Mouse (Mus musculus): ENCODE measurements at regions not wholly inside any gene's neighbourhood (a gene's known extent, or its start where the extent isn't known, plus 50 kb on each side); places are given as distances from the start of the nearest gene placed in this dataset.

- no peak for TF ChIP-seq ZC3H11A (IDR thresholded peaks at IDR 0.05; ENCODE audit: borderline replicate concordance, low read depth, low read length)
- no peak for TF ChIP-seq MAFK (IDR thresholded peaks at IDR 0.05; ENCODE audit: insufficient read depth, low read depth, low read length)
- TF ChIP-seq CHD2 (IDR thresholded peaks at IDR 0.05; ENCODE audit: low read depth, low read length): no peak
- TF ChIP-seq ZNF384 (IDR thresholded peaks at IDR 0.05; ENCODE audit: low read depth, low read length): no peak
- TF ChIP-seq HCFC1 (IDR thresholded peaks at IDR 0.05; ENCODE audit: borderline replicate concordance, insufficient read depth, low read length): no peak
- in situ Hi-C loops (cut with MboI; ENCODE audit: low sequenced_read_pairs in 2 of 2, unreplicated experiment in 2 of 2): no loop called here
- Histone ChIP-seq H3K9ac (ENCODE audit: insufficient read depth, low read depth, low read length, poor library complexity, severe bottlenecking) (no peak overlapping the region), H3K9me3 (ENCODE audit: control insufficient read depth, insufficient read depth, low read depth, low read length) (no peaks in the 10 kb centered on the region), H3K36me3 (ENCODE audit: control insufficient read depth, insufficient read depth, low read length, poor library complexity, severe bottlenecking) (no peaks in the 10 kb centered on the region), H3K4me1 (ENCODE audit: control insufficient read depth in 2 of 2, insufficient read depth in 2 of 2, low read length in 2 of 2, poor library complexity in 1 of 2) (no peaks in the 10 kb centered on the region), H3K27ac (ENCODE audit: insufficient read depth, low read depth, low read length, poor library complexity, severe bottlenecking) (no peak overlapping the region), H3K4me3 (ENCODE audit: insufficient read depth in 1 of 2, low read depth in 1 of 2, low read length in 2 of 2, poor library complexity in 1 of 2, severe bottlenecking in 1 of 2) (0 out of 4 replicates have a peak overlapping the region, but pooled peaks of 1 of the 2 experiments have one; percentile 12)
- DNase-seq (ENCODE audit: low read depth, low spot score): no peak
Observed at GRCm38 (mm10) chr7:130073890-130074819, 446.0 kb downstream of the Ate1 start.

GRCm38 (mm10) chr7:130082662-130083061 is 437.5 kb downstream of the Ate1 start:
- no peaks in the 10 kb centered on the region for H3K4me1 ChIP-seq (ENCODE audit: control insufficient read depth in 2 of 2, insufficient read depth in 2 of 2, low read length in 2 of 2, poor library complexity in 1 of 2)
- no peak for TF ChIP-seq CHD2 (IDR thresholded peaks at IDR 0.05; ENCODE audit: low read depth, low read length)
- no peak for TF ChIP-seq ZNF384 (IDR thresholded peaks at IDR 0.05; ENCODE audit: low read depth, low read length)
- TF ChIP-seq HCFC1 (IDR thresholded peaks at IDR 0.05; ENCODE audit: borderline replicate concordance, insufficient read depth, low read length): no peak
- no peak for TF ChIP-seq MAFK (IDR thresholded peaks at IDR 0.05; ENCODE audit: insufficient read depth, low read depth, low read length)
- TF ChIP-seq ZC3H11A (IDR thresholded peaks at IDR 0.05; ENCODE audit: borderline replicate concordance, low read depth, low read length): no peak
- no peaks in the 10 kb centered on the region for H3K9me3 ChIP-seq (ENCODE audit: control insufficient read depth, insufficient read depth, low read depth, low read length)
- no peaks in the 10 kb centered on the region for H3K36me3 ChIP-seq (ENCODE audit: control insufficient read depth, insufficient read depth, low read length, poor library complexity, severe bottlenecking)
- no peak overlapping the region for H3K9ac ChIP-seq (ENCODE audit: insufficient read depth, low read depth, low read length, poor library complexity, severe bottlenecking)
- in situ Hi-C loops (cut with MboI; ENCODE audit: low sequenced_read_pairs in 2 of 2, unreplicated experiment in 2 of 2): no loop called here
- DNase-seq (ENCODE audit: low read depth, low spot score): no peak
- H3K4me3 ChIP-seq (ENCODE audit: insufficient read depth in 1 of 2, low read depth in 1 of 2, low read length in 2 of 2, poor library complexity in 1 of 2, severe bottlenecking in 1 of 2): no peak overlapping the region
- no peak overlapping the region for H3K27ac ChIP-seq (ENCODE audit: insufficient read depth, low read depth, low read length, poor library complexity, severe bottlenecking)

GRCm38 (mm10) chr7:130085706-130086105 is 434.5 kb downstream of the Ate1 start:
- no peaks in the 10 kb centered on the region for H3K4me1 ChIP-seq (ENCODE audit: control insufficient read depth in 2 of 2, insufficient read depth in 2 of 2, low read length in 2 of 2, poor library complexity in 1 of 2)
- DNase-seq (ENCODE audit: low read depth, low spot score): no peak
- no peak overlapping the region for H3K4me3 ChIP-seq (ENCODE audit: insufficient read depth in 1 of 2, low read depth in 1 of 2, low read length in 2 of 2, poor library complexity in 1 of 2, severe bottlenecking in 1 of 2)
- H3K36me3 ChIP-seq (ENCODE audit: control insufficient read depth, insufficient read depth, low read length, poor library complexity, severe bottlenecking): no peaks in the 10 kb centered on the region
- no peaks in the 10 kb centered on the region for H3K9me3 ChIP-seq (ENCODE audit: control insufficient read depth, insufficient read depth, low read depth, low read length)
- no peak overlapping the region for H3K27ac ChIP-seq (ENCODE audit: insufficient read depth, low read depth, low read length, poor library complexity, severe bottlenecking)
- TF ChIP-seq HCFC1 (IDR thresholded peaks at IDR 0.05; ENCODE audit: borderline replicate concordance, insufficient read depth, low read length) (no peak), CHD2 (IDR thresholded peaks at IDR 0.05; ENCODE audit: low read depth, low read length) (no peak), ZC3H11A (IDR thresholded peaks at IDR 0.05; ENCODE audit: borderline replicate concordance, low read depth, low read length) (no peak), MAFK (IDR thresholded peaks at IDR 0.05; ENCODE audit: insufficient read depth, low read depth, low read length) (no peak), ZNF384 (IDR thresholded peaks at IDR 0.05; ENCODE audit: low read depth, low read length) (no peak)
- in situ Hi-C loops (cut with MboI; ENCODE audit: low sequenced_read_pairs in 2 of 2, unreplicated experiment in 2 of 2): no loop called here
- no peak overlapping the region for H3K9ac ChIP-seq (ENCODE audit: insufficient read depth, low read depth, low read length, poor library complexity, severe bottlenecking)

- Histone ChIP-seq H3K4me3 (ENCODE audit: insufficient read depth in 1 of 2, low read depth in 1 of 2, low read length in 2 of 2, poor library complexity in 1 of 2, severe bottlenecking in 1 of 2) (no peak overlapping the region), H3K4me1 (ENCODE audit: control insufficient read depth in 2 of 2, insufficient read depth in 2 of 2, low read length in 2 of 2, poor library complexity in 1 of 2) (no peaks in the 10 kb centered on the region), H3K36me3 (ENCODE audit: control insufficient read depth, insufficient read depth, low read length, poor library complexity, severe bottlenecking) (no peaks in the 10 kb centered on the region), H3K9me3 (ENCODE audit: control insufficient read depth, insufficient read depth, low read depth, low read length) (no peaks in the 10 kb centered on the region; the same call in 1 of the 2 replicates), H3K27ac (ENCODE audit: insufficient read depth, low read depth, low read length, poor library complexity, severe bottlenecking) (no peak overlapping the region), H3K9ac (ENCODE audit: insufficient read depth, low read depth, low read length, poor library complexity, severe bottlenecking) (no peak overlapping the region)
- in situ Hi-C loops (cut with MboI; ENCODE audit: low sequenced_read_pairs in 2 of 2, unreplicated experiment in 2 of 2): no loop called here
- TF ChIP-seq ZC3H11A (IDR thresholded peaks at IDR 0.05; ENCODE audit: borderline replicate concordance, low read depth, low read length) (no peak), ZNF384 (IDR thresholded peaks at IDR 0.05; ENCODE audit: low read depth, low read length) (no peak), CHD2 (IDR thresholded peaks at IDR 0.05; ENCODE audit: low read depth, low read length) (no peak), HCFC1 (IDR thresholded peaks at IDR 0.05; ENCODE audit: borderline replicate concordance, insufficient read depth, low read length) (no peak), MAFK (IDR thresholded peaks at IDR 0.05; ENCODE audit: insufficient read depth, low read depth, low read length) (no peak)
- DNase-seq (ENCODE audit: low read depth, low spot score): no peak
Observed at GRCm38 (mm10) chr7:130089896-130090610, 430.1 kb downstream of the Ate1 start.

Data from ES-E14 (cell line).